Mouse (Mus musculus) heart, postnatal 0 days (tissue): ENCODE data around the gene Syne4.

Experiments used
- CTCF ChIP-seq: IDR thresholded peaks from 2 replicates; pipeline ENCODE4 v1.5.1; 2016; ENCODE audit warnings: antibody characterized with exemption, control low read depth, low read depth
- EP300 ChIP-seq: IDR thresholded peaks from 2 replicates; pipeline ENCODE4 v1.6.1; 2016; ENCODE audit warnings: antibody characterized with exemption, low read depth

DNA sequence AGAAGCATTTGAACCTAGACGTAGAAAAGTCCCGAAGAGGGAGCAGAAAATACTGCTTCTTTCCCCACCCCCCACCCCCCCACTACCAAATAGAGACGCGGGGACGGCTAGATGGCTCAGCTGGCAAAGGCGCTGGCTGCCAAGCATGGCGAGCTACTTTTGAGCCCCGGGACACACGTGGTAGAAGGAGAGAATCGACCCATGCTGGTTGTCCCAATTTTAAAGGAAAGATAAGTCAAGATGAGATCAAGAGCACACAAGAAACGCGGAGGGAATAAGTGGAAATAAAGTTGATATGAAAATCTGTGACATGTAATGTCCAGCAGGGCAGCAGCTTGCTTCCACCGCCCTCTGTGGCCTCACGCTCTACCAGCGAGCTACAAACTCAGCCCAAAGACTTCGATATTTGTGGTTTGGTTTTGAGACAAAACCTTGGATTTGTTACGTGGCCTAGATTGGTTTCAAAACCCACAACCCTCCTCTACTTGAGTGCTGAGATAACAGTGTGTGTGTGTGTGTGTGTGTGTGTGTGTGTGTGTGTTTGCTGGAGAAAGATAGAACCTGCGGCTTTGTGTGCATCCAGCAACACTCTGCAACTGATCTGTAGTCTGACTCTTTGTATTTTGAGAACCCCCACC lies 18.1 kb downstream of the Syne4 start:
- no peak for TF ChIP-seq CTCF
- TF ChIP-seq EP300 = no peak
